Mouse (Mus musculus): ENCODE measurements around the gene Adamts14.

GRCm38 (mm10) chr10:61286246-61286645 lies 13.0 kb upstream of the Adamts14 start:
- TF ChIP-seq CTCF (IDR thresholded peaks at IDR 0.05; ENCODE audit: low read depth) (no peak), EP300 (IDR thresholded peaks at IDR 0.05; ENCODE audit: low read depth) (no peak)

All from liver, embryonic 14.5 days (tissue).